In genomic region chr10:68125919-68126550, GRCm38 (mm10) we compare ENCODE assay signal across 9 mouse cellular contexts.
DNase-seq lines count a peak whose midpoint lies in the region; ATAC-seq and TF ChIP-seq lines count a peak whose summit lies in the region.
"Had no signal": no experiment of that assay in that cellular context is flagged by ENCODE, and none has a peak within 500 bp of the region (broad histone marks: within the 10 kb centered on the region; RNA-seq: fewer than 3 reads in every experiment).

No protein-coding gene starts in this region.

- peaks cover 10% of the 10 kb centered on the region for H3K79me2 ChIP-seq in liver, adult 2 months (ENCODE audit: control insufficient read depth, insufficient read depth, low read length)

- no peak for TF ChIP-seq POLR2A in liver, adult 2 months (IDR thresholded peaks at IDR 0.05; ENCODE audit: extremely low read depth, insufficient read depth, low read length)

- H3K4me3 ChIP-seq in forebrain, embryonic 16.5 days (replicated peaks; ENCODE audit: low read length), result no peak overlapping the region
- H3K4me3 ChIP-seq in forebrain, embryonic 13.5 days, result no peak overlapping the region
- no peak overlapping the region for H3K4me3 ChIP-seq in liver, adult 2 months (ENCODE audit: insufficient read depth, low read depth, low read length)
- no peak overlapping the region for H3K4me3 ChIP-seq in midbrain, embryonic 15.5 days
- H3K4me3 ChIP-seq: heart, embryonic 12.5 days had no signal

- no peaks in the 10 kb centered on the region for H3K27me3 ChIP-seq in forebrain, embryonic 16.5 days (replicated peaks; ENCODE audit: control insufficient read depth, insufficient read depth, low read length)
- no peaks in the 10 kb centered on the region for H3K27me3 ChIP-seq in forebrain, embryonic 13.5 days
- H3K27me3 ChIP-seq in liver, adult 2 months (ENCODE audit: control insufficient read depth, insufficient read depth, low read length), result no peaks in the 10 kb centered on the region
- H3K27me3 ChIP-seq in midbrain, embryonic 15.5 days (replicated peaks), result no peaks in the 10 kb centered on the region
- H3K27me3 ChIP-seq: heart, embryonic 12.5 days had no signal

- no peak overlapping the region for H3K9ac ChIP-seq in forebrain, embryonic 16.5 days (replicated peaks; ENCODE audit: low read depth, low read length)
- H3K9ac ChIP-seq in forebrain, embryonic 13.5 days, result no peak overlapping the region
- no peak overlapping the region for H3K9ac ChIP-seq in liver, adult 2 months (ENCODE audit: low read depth, low read length)
- H3K9ac ChIP-seq in midbrain, embryonic 15.5 days, result no peak overlapping the region
- H3K9ac ChIP-seq: heart, embryonic 12.5 days had no signal

- 51% methylated on average over 8 of the region's 8 CpGs for WGBS in forebrain, embryonic 16.5 days
- 70% methylated on average over 8 of the region's 8 CpGs for WGBS in forebrain, embryonic 13.5 days
- WGBS in liver, adult 2 months, result 30% methylated on average over 8 of the region's 8 CpGs
- 32% methylated on average over 8 of the region's 8 CpGs for WGBS in midbrain, embryonic 15.5 days

- H3K27ac ChIP-seq in forebrain, embryonic 16.5 days (ENCODE audit: low read length), result no peak overlapping the region
- no peak overlapping the region for H3K27ac ChIP-seq in forebrain, embryonic 13.5 days
- peak overlapping the region; percentile 89 for H3K27ac ChIP-seq in liver, adult 2 months (replicated peaks; ENCODE audit: insufficient read depth, low read depth, low read length)
- 0 out of 2 replicates have a peak overlapping the region, but pooled peaks have one; percentile 9 for H3K27ac ChIP-seq in midbrain, embryonic 15.5 days

- peaks cover 4% of the 10 kb centered on the region; the same call in 1 of the 2 replicates for H3K4me1 ChIP-seq in forebrain, embryonic 16.5 days (replicated peaks; ENCODE audit: control insufficient read depth, insufficient read depth, low read length)
- 0 out of 2 replicates have a peak, but pooled peaks cover 9% of the 10 kb centered on the region for H3K4me1 ChIP-seq in forebrain, embryonic 13.5 days
- peaks cover 54% of the 10 kb centered on the region for H3K4me1 ChIP-seq in liver, adult 2 months (ENCODE audit: control insufficient read depth, insufficient read depth, low read length)
- H3K4me1 ChIP-seq in midbrain, embryonic 15.5 days, result peaks cover 5% of the 10 kb centered on the region

- ATAC-seq in forebrain, embryonic 16.5 days, result peak; percentile 43; the same call in 1 of the 2 replicates
- ATAC-seq in forebrain, embryonic 13.5 days, result no peak
- peak; percentile 48; the same call in 1 of the 2 replicates for ATAC-seq in erythroid progenitor cell, adult 5-6 weeks (replicated peaks; ENCODE audit: low FRiP score, poor library complexity, severe bottlenecking)
- ATAC-seq in midbrain, embryonic 15.5 days (replicated peaks), result peak; percentile 74

- DNase-seq in liver, adult 2 months (ENCODE audit: extremely low read depth, low read depth, low spot score), result peak; percentile 62
- no peak for DNase-seq in liver
- no peak for DNase-seq in thymus, postnatal 10 days (ENCODE audit: low spot score in 2 of 2)
- DNase-seq in embryo, embryonic 10.5 days (ENCODE audit: low spot score), result no peak

- no peaks in the 10 kb centered on the region for H3K36me3 ChIP-seq in forebrain, embryonic 16.5 days (ENCODE audit: control insufficient read depth, insufficient read depth)
- no peaks in the 10 kb centered on the region for H3K36me3 ChIP-seq in forebrain, embryonic 13.5 days (ENCODE audit: poor library complexity, severe bottlenecking)
- H3K36me3 ChIP-seq in liver, adult 2 months (ENCODE audit: control insufficient read depth, insufficient read depth, low read length), result peaks cover 89% of the 10 kb centered on the region
- no peaks in the 10 kb centered on the region for H3K36me3 ChIP-seq in midbrain, embryonic 15.5 days (replicated peaks)

- no peak for TF ChIP-seq CTCF in liver, adult 2 months (IDR thresholded peaks at IDR 0.05; ENCODE audit: low read depth, low read length)

- H3K4me2 ChIP-seq in forebrain, embryonic 16.5 days (ENCODE audit: low read length), result no peak overlapping the region
- no peak overlapping the region for H3K4me2 ChIP-seq in forebrain, embryonic 13.5 days
- no peak overlapping the region for H3K4me2 ChIP-seq in midbrain, embryonic 15.5 days
- H3K4me2 ChIP-seq: heart, embryonic 12.5 days had no signal

- no peaks in the 10 kb centered on the region for H3K9me3 ChIP-seq in forebrain, embryonic 16.5 days (ENCODE audit: control insufficient read depth, low read length)
- H3K9me3 ChIP-seq in forebrain, embryonic 13.5 days (replicated peaks), result no peaks in the 10 kb centered on the region
- no peaks in the 10 kb centered on the region for H3K9me3 ChIP-seq in midbrain, embryonic 15.5 days
- H3K9me3 ChIP-seq: heart, embryonic 12.5 days had no signal

Comparison
In these comparisons a context has a peak if more than half of its experiments do, and no peak if none do; other contexts are left out.
1. H3K27ac ChIP-seq: peak in liver, adult 2 months (single experiment) and midbrain, embryonic 15.5 days (single experiment); none in forebrain, embryonic 16.5 days (single experiment) and forebrain, embryonic 13.5 days (single experiment).